Mouse (Mus musculus) ES-E14 (cell line): ENCODE data around the gene Drg1.

Experiments used
- CHD2 ChIP-seq: IDR thresholded peaks from 2 replicates; pipeline ENCODE4 v1.6.1; 2014; ENCODE audit warnings: mild to moderate bottlenecking, low read depth, low read length, inconsistent platforms
- HCFC1 ChIP-seq: IDR thresholded peaks from 2 replicates; pipeline ENCODE4 v1.6.1; 2012; ENCODE audit warnings: low read length, inconsistent platforms, borderline replicate concordance; ENCODE audit not compliant: insufficient read depth
- MAFK ChIP-seq: IDR thresholded peaks from 2 replicates; pipeline ENCODE4 v1.6.1; 2014; ENCODE audit warnings: mild to moderate bottlenecking, low read depth, low read length, inconsistent platforms; ENCODE audit not compliant: insufficient read depth
- ZNF384 ChIP-seq: IDR thresholded peaks from 2 replicates; pipeline ENCODE4 v1.6.1; 2012; ENCODE audit warnings: low read depth, low read length, inconsistent platforms

- TF ChIP-seq HCFC1 (no peak), MAFK (no peak), ZNF384 (peak; percentile 35; the same call in 1 of the 2 replicates), CHD2 (no peak)
These were observed 32.5 kb downstream of the Drg1 start for GRCm38 (mm10) chr11:3233704-3234103.
